Mouse (Mus musculus) gastrocnemius, postnatal 14 days (tissue): ENCODE measurements around the gene Fkbp8. TPM values are rescaled to one million over a fixed set of nuclear protein-coding genes. Genes with fewer than 3 reads are reported as not detected.

ENCODE experiments used
- DNase-seq: peaks from one replicate; pipeline ENCODE4 v3.0.0; 2021; ENCODE audit warnings: mixed read lengths
- intact Hi-C: fragments of 180-260 bp; cut with DNase I; formaldehyde crosslinking; loops from one replicate; pipeline ENCODE4 v1.15.1; 2025; ENCODE audit warnings: low total_unique reads
- total RNA-seq, 2 experiments: library from RNA; stranded (reverse); gene quantifications; 2 replicates each; pipeline ENCODE4 v1.2.3; 2021

The Fkbp8 gene
- total RNA-seq, 2 experiments from 2014 or later: 116 to 117 TPM

- DNase-seq: no peak
- intact Hi-C loops: no loop called here
Measured at GRCm38 (mm10) chr8:70517940-70518643, 9.4 kb upstream of the Fkbp8 start.

DNA sequence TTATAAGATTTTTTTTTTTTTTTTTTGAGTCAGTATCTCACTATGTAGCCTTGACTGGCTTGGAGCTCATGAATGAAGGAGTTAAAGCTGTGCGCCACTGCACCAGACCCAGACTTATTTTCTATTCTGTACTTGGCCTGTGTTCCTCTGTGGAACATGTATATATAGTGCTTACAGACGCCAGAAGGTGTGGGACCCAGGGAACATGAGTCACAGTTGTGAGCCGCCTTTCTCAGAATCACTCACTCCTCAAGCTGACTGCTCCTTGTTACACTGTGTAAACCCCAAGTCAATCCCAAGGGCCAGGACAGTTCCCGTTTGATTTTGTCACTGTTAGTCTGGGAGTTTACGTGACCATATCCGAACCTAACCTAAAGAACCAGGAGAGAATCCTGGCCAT lies 8.5 kb upstream of the Fkbp8 start:
- DNase-seq: no peak
- intact Hi-C loops: no loop called here

GRCm38 (mm10) chr8:70519606-70520005 lies 7.9 kb upstream of the Fkbp8 start:
- intact Hi-C loops: no loop called here
- no peak for DNase-seq

DNA sequence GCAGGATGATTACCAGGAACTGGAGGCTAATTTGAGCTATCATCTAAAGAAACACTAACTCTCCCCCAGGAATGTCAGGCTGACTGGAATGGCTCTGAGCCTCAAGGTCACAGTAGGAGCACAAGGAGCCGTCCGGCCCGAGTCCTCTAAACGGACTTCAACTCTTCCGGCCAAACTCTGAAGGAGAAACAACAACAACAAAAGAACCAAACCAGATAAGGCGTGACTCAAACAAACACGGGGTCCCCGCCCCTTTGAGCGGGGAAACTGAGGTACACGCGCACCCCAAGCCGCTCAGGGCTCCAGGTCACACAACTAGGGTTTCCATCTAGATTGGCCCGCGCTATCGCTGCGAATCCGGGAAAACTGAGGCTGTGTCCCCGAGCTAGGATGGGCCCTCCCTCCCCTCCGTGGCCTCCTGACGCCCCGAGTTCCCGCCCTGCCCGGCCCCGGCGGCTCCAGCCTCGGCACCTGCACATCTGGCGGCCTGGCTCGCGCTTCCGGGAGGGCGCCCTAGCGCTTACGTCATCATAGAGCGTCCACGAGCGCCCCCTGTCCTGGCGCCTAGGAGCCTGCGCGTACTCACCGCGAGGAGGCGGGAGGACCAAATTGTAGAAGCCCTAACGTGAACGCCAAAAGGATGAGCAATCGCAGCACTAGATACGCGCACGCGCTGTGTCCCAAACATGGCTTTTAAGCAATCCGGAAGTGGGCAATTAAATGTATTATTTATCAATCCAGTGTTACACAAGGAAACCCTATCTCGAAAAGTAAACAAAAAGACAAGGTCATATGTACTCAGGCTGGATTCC lies 4.7 kb upstream of the Fkbp8 start:
- DNase-seq: peak; percentile 95
- intact Hi-C loops: no loop called here

DNA sequence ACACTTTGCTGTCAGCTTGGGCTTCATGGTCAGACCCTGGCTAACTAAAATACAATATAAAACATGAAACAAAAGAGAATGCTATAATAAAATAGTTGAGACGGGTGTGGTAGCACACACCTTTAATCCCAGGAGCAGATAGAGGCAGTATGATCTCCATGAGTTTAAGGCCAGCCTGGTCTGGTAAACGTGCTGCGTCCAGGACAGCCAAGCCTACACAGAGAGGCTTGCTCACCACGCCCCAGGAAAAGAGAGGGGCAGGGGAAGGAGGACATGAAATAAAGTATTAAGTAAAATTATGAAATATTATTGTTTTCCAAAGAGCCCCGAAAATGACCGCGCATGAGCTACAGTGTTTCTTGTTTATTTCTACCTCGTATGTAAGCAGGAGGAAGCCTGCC lies 413 bp upstream of the Fkbp8 start:
- intact Hi-C loops: no loop called here
- no peak for DNase-seq

DNA sequence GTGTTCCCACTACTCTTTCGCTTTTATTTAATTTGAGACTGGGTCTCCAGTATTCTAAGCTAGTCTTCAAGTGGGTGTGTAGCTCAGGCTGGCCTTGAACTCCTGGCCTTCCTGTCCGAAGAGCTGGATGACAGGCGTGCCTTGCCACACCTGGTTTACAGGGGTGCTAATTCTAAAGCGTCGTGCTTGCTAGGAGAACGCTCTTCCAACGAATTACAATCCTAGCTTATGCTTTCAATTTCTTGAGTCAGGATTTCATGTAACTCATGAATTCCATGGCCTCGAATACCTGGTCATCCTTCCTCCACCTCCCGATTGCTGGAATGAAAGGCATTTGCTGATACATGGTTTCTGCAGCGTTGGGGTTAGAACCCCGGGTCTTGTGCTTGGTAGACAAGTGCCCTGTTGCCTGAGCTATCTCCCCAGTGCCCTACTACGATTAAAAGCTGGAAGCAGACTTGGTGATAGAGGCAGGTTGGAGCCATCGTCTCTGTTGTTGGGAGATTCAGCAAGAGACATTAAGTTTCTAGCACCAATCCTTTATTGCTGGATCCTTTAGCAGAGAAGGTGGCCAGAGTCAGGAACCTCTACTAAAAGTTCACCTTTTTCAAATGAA lies 766 bp downstream of the Fkbp8 start:
- intact Hi-C loops: no loop called here

GRCm38 (mm10) chr8:70529299-70529698 lies 1.8 kb downstream of the Fkbp8 start:
- no peak for DNase-seq
- intact Hi-C loops: no loop called here

More for the DNA sequence above, 766 bp downstream of the Fkbp8 start:
- DNase-seq: no peak

GRCm38 (mm10) chr8:70529741-70530161 lies 2.2 kb downstream of the Fkbp8 start:
- intact Hi-C loops: no loop called here
- no peak for DNase-seq

- no peak for DNase-seq
- intact Hi-C loops: no loop called here
Measured at GRCm38 (mm10) chr8:70530314-70530713, 2.8 kb downstream of the Fkbp8 start.

DNA sequence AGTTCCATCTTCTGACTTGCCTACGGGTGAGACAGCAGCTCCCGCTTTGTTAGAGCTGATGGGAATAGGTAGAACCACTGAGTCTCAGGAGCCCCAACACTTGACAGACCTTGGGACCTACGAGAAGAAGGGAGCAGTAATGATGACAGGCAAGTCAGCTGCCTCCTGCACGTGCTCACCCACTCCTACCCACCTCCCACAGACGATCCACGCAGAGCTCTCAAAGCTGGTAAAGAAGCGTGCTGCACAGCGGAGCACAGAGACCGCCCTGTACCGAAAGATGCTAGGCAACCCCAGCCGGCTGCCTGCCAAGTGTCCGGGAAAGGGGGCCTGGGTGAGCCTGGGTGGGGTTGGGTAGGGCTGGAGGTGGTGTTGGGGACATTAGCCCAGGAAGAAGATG lies 6.8 kb downstream of the Fkbp8 start:
- DNase-seq: no peak
- intact Hi-C loops: no loop called here

DNA sequence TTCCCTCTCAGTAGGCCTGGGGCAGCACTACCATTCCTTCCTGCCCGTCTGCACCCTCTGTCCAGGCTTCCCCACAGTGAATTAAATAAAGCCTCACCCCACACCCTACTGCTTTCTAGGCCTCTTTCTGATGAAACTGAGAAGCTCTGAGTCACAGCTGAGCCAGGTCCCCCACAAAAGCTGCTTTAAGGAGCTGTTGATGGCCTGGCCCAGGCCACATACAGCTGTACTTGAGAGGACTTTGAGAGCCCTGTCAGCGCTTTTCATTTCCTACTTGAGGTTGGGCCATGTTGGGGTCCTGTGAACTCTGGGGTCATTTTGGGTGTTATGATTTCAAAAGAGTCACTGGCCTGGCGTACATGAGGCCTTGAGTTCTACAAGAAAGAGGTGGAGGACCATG lies 7.7 kb downstream of the Fkbp8 start:
- DNase-seq: no peak
- intact Hi-C loops: no loop called here

GRCm38 (mm10) chr8:70535701-70536100 lies 8.2 kb downstream of the Fkbp8 start:
- no peak for DNase-seq
- intact Hi-C loops: no loop called here

- intact Hi-C loops: no loop called here
- DNase-seq: peak; percentile 65
Measured at GRCm38 (mm10) chr8:70538024-70538579, 10.6 kb downstream of the Fkbp8 start.

GRCm38 (mm10) chr8:70538633-70539076 lies 11.1 kb downstream of the Fkbp8 start:
- peak; percentile 100 for DNase-seq
- intact Hi-C loops: no loop called here

DNA sequence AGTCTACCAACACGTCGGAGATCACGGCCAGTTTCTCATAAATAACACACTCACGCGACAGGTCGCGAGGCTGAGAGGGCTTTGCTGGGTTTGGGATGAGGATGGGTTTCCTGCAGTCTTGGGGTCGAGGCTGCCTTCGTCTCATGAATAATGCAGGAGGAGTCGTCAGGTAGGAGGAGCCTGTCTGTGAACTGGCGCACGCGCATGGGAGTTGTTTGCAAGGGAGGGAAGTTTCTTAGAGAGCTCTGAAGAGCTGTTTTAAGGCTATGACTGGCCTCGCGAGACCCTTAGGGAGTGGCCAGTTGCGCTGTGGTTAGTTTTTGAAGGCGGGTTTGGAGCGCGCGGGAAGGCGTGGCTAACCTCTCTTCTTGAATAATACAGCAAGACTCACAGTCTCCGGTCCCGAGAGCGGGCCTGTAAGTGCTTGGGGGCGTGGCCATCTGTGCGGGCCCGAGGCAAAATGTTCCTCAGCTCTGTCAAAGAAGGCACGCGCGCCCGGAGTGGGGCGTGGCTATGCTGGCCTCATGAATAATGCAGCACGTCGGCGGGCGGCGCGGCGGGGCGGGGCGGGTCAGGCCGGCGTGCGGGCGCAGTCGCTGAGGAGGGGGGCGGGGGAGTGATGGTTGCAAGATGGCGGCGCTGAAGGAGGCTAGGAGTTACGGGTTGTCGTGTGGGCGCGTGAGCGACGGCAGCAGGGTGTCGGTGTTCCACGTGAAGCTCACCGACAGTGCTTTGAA lies 11.7 kb downstream of the Fkbp8 start, which contains the start of gene Ell:
Gene Ell, plus strand, starts transcription at position 381 of the 737 bp plus-strand sequence.
- peak; percentile 100 for DNase-seq
- intact Hi-C loops: no loop called here

DNA sequence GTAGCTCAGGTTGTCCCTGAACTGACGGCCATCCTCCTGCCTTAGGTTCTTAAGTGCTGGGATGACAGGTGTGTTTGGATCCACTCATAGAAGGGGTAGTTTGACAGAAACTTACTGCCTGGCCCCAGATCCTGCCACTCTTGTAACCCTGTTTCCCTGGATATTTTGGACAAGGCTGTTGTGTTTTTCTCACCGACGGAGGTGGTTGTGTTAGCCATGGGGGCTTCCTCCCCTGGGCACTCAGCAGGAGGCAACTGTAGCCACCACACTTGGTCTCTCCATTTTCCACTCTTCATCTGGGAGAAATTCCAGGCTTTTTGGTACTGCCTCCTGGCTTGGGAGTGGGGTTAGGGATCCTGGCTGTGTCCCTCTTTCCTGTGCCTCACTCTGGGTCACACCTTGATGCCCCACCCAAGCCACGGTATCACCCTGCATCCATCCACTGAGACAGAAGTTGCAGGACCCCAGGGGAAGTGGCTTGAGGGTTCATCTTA lies 12.5 kb downstream of the Fkbp8 start:
- DNase-seq: no peak
- intact Hi-C loops: no loop called here

DNA sequence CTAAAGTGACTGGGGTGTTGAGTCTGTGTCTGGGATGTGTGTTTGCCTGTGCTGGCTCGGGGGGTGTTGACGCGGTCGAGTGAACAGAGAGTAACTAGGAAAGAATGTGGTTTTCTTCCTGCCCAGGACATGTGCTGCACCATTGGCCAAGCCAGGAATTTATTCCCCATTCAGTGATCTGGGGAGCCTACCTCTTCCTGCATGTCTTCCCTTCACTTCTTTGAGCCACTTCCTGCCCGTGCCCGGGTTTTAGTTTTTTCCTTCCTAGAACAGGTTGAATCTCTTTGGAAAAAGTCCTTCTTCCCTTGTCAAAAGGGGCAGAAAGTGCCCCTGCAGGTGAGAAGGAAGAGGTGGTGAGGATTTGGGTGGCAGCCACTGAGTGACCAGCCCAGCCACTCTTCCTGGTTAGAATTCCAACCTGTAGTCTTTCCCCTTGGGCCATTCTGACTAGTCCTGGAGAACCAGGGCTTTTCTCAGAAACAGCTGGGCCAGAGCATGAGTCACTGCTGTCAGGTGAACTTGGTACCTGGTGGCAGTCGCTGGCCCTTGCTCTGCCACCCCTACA lies 13.1 kb downstream of the Fkbp8 start:
- intact Hi-C loops: no loop called here
- DNase-seq: no peak

GRCm38 (mm10) chr8:70541081-70541480 lies 13.6 kb downstream of the Fkbp8 start:
- DNase-seq: no peak
- intact Hi-C loops: no loop called here

DNA sequence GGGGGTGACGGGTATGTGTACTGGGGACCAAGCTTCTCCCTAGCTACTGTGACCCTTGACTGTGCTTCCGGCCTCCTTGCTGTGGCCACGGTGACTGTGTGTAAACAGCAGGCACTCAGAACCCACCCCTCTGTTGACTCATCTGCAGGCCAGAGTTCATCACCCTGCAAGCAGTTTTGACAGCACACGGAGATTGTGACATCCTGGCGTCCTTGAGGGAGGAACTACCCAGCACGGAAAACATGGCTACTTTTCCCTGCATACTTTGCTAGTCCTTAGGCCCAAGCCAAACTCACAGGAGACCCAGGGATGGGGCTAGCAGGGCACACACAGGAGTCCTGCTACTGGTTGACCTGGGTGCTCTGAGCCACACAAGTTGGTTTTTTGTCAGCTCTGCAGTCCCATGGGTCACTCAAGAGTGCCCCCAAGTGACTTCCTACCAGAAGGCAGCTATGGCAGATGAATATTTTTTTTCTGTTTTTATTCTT lies 16.7 kb downstream of the Fkbp8 start:
- DNase-seq: no peak
- intact Hi-C loops: no loop called here
